Mouse (Mus musculus) testis, adult 10 weeks (tissue): ENCODE measurements around the gene Pus7. TPM values are rescaled to one million over a fixed set of nuclear protein-coding genes. Genes with fewer than 3 reads are reported as not detected.

ENCODE experiments used
- polyA plus RNA-seq: library from polyadenylated mRNA; stranded (reverse); fragments of 350-450 nt; fragmentation: Illumina TruSeq; extraction: RNeasy Lipid Tissue Mini Kit (QIAGEN cat#74804); gene quantifications from one replicate; pipeline ENCODE4 v1.2.3, GENCODE M21; 2014; ENCODE audit warnings: low read depth, low replicate concordance

Pus7 gene
- polyA plus RNA-seq: 11.6 TPM

GRCm38 (mm10) chr5:23782931-23783877 is at the start of gene Pus7:
Gene Pus7, minus strand, starts transcription at chr5:23783711.

GRCm38 (mm10) chr5:23787536-23788389 is 4.3 kb upstream of the Pus7 start, which contains the start of gene Rint1:
Gene Rint1, plus strand, starts transcription at chr5:23787711.

Other genes starting within 250 kb of the Pus7 start
- 552 TPM for gene Srpk2, start 99.1 kb downstream of the Pus7 start, polyA plus RNA-seq
- gene Rint1, start 4.0 kb upstream of the Pus7 start, polyA plus RNA-seq: 7.1 TPM
- gene Tomm7, start 60.5 kb upstream of the Pus7 start, polyA plus RNA-seq: 86.9 TPM
- 101 TPM for gene Fam126a, start 247.0 kb upstream of the Pus7 start, polyA plus RNA-seq